Mouse (Mus musculus) CH12.LX (cell line): Measurements from ENCODE around the gene Spryd3. TPM values are rescaled to one million over a fixed set of nuclear protein-coding genes. Genes with fewer than 3 reads are reported as not detected.

Source experiments
- DNase-seq: peaks from one replicate; pipeline ENCODE4 v3.0.0-alpha.2; 2013; ENCODE audit errors: extremely low read depth
- H3K27ac ChIP-seq: 2 replicates; pipeline ENCODE4 v1.5.1; 2012; ENCODE audit warnings: low read depth, mild to moderate bottlenecking, control low read depth, moderate library complexity; ENCODE audit not compliant: insufficient read depth
- H3K27me3 ChIP-seq: replicated peaks from 2 replicates; pipeline ENCODE3; 2012; ENCODE audit warnings: inconsistent platforms
- H3K36me3 ChIP-seq, 2 experiments: replicated peaks in 1 of 2; 2 replicates each; pipeline versions ENCODE3 to v1.6.1; 2012; ENCODE audit warnings: inconsistent platforms in 1 of 2, low read length in 1 of 2, mild to moderate bottlenecking in 1 of 2, mixed read lengths in 1 of 2, moderate library complexity in 1 of 2; ENCODE audit not compliant: control insufficient read depth in 1 of 2, insufficient read depth in 1 of 2
- H3K4me1 ChIP-seq, 2 experiments: 2 replicates each; pipeline ENCODE4 v1.6.1; 2012; ENCODE audit warnings: inconsistent platforms in 1 of 2, moderate library complexity in 1 of 2; ENCODE audit not compliant: insufficient read depth in 2 of 2, control insufficient read depth in 1 of 2
- H3K4me2 ChIP-seq: 2 replicates; pipeline ENCODE4 v1.6.1; 2012; ENCODE audit warnings: low read depth, mild to moderate bottlenecking, control low read depth; ENCODE audit not compliant: poor library complexity, insufficient read depth, severe bottlenecking
- H3K4me3 ChIP-seq, 3 experiments: fragments of 150-350 bp in 1 of 3; sonication (generic) in 1 of 3; replicated peaks in 1 of 3; 2 replicates each; pipeline versions ENCODE3 to v1.5.1; 2011 to 2012; ENCODE audit warnings: low read depth in 2 of 3, low read length in 2 of 3, mild to moderate bottlenecking in 2 of 3, moderate library complexity in 2 of 3, control low read depth in 1 of 3, improper control_type of control experiment in 1 of 3, inconsistent platforms in 1 of 3, mixed read lengths in 1 of 3; ENCODE audit not compliant: poor library complexity in 1 of 3
- H3K79me2 ChIP-seq: replicated peaks from 2 replicates; pipeline ENCODE4 v1.6.1; 2012; ENCODE audit warnings: mild to moderate bottlenecking, moderate library complexity; ENCODE audit not compliant: control insufficient read depth, poor library complexity, insufficient read depth, severe bottlenecking; ENCODE audit errors: extremely low read depth
- H3K9ac ChIP-seq: 2 replicates; pipeline ENCODE4 v1.6.1; 2012; ENCODE audit warnings: low read depth, mild to moderate bottlenecking, control low read depth, moderate library complexity; ENCODE audit not compliant: insufficient read depth
- H3K9me3 ChIP-seq: replicated peaks from 2 replicates; pipeline ENCODE3; 2012; ENCODE audit warnings: low read length, inconsistent platforms, mixed read lengths
- BHLHE40 ChIP-seq: IDR thresholded peaks from 2 replicates; pipeline ENCODE4 v1.6.1; 2011; ENCODE audit warnings: mild to moderate bottlenecking, low read depth, low read length, improper control_type of control experiment
- CHD1 ChIP-seq: IDR thresholded peaks from 2 replicates; pipeline ENCODE4 v1.6.1; 2012; ENCODE audit warnings: low read depth, low read length, improper control_type of control experiment, inconsistent platforms
- CHD2 ChIP-seq: IDR thresholded peaks from 2 replicates; pipeline ENCODE4 v1.6.1; 2011; ENCODE audit warnings: low read length, improper control_type of control experiment
- ELF1 ChIP-seq: IDR thresholded peaks from 2 replicates; pipeline ENCODE4 v1.6.1; 2014; ENCODE audit warnings: low read depth, mild to moderate bottlenecking, inconsistent platforms, low read length, improper control_type of control experiment
- EP300 ChIP-seq: IDR thresholded peaks from 2 replicates; pipeline ENCODE4 v1.6.1; 2011; ENCODE audit warnings: low read length, improper control_type of control experiment
- ETS1 ChIP-seq: conservative IDR thresholded peaks from 2 replicates; pipeline ENCODE4 v1.6.1; 2012; ENCODE audit warnings: low read depth, mild to moderate bottlenecking, inconsistent platforms, low read length, improper control_type of control experiment, moderate library complexity
- GABPA ChIP-seq: IDR thresholded peaks from 2 replicates; pipeline ENCODE4 v1.6.1; 2012; ENCODE audit warnings: low read depth, low read length, improper control_type of control experiment, inconsistent platforms; ENCODE audit not compliant: insufficient replicate concordance
- IRF4 ChIP-seq: IDR thresholded peaks from 2 replicates; pipeline ENCODE4 v1.6.1; 2014; ENCODE audit warnings: low read depth, mild to moderate bottlenecking, inconsistent platforms, low read length, improper control_type of control experiment
- JUN ChIP-seq: IDR thresholded peaks from 2 replicates; pipeline ENCODE4 v1.6.1; 2011; ENCODE audit warnings: low read depth, mild to moderate bottlenecking, low read length, improper control_type of control experiment, moderate library complexity; ENCODE audit not compliant: insufficient read depth
- JUND ChIP-seq: conservative IDR thresholded peaks from 2 replicates; pipeline ENCODE4 v1.6.1; 2011; ENCODE audit warnings: low read depth, low read length, improper control_type of control experiment
- KAT2A ChIP-seq: IDR thresholded peaks from 2 replicates; pipeline ENCODE4 v1.6.1; 2012; ENCODE audit warnings: low read length, improper control_type of control experiment, inconsistent platforms; ENCODE audit not compliant: insufficient replicate concordance
- MAZ ChIP-seq: IDR thresholded peaks from 2 replicates; pipeline ENCODE4 v1.6.1; 2012; ENCODE audit warnings: low read depth, mild to moderate bottlenecking, inconsistent platforms, low read length, improper control_type of control experiment, moderate library complexity
- MEF2A ChIP-seq: IDR thresholded peaks from 2 replicates; pipeline ENCODE4 v1.6.1; 2014; ENCODE audit warnings: low read depth, mild to moderate bottlenecking, inconsistent platforms, low read length, improper control_type of control experiment, borderline replicate concordance
- MXI1 ChIP-seq: IDR thresholded peaks from 2 replicates; pipeline ENCODE4 v1.6.1; 2011; ENCODE audit warnings: mild to moderate bottlenecking, low read depth, low read length, improper control_type of control experiment
- MYC ChIP-seq: IDR thresholded peaks from 2 replicates; pipeline ENCODE4 v1.6.1; 2011; ENCODE audit warnings: low read depth, mild to moderate bottlenecking, improper control_type of control experiment, low read length
- NRF1 ChIP-seq: IDR thresholded peaks from 2 replicates; pipeline ENCODE4 v1.6.1; 2014; ENCODE audit warnings: low read depth, mild to moderate bottlenecking, inconsistent platforms, low read length, improper control_type of control experiment, moderate library complexity
- SIN3A ChIP-seq: IDR thresholded peaks from 2 replicates; pipeline ENCODE4 v1.6.1; 2012; ENCODE audit warnings: low read length, improper control_type of control experiment, inconsistent platforms
- TBP ChIP-seq: conservative IDR thresholded peaks from 2 replicates; pipeline ENCODE4 v1.6.1; 2011; ENCODE audit warnings: low read depth, low read length, improper control_type of control experiment
- TCF12 ChIP-seq: IDR thresholded peaks from 2 replicates; pipeline ENCODE4 v1.6.1; 2014; ENCODE audit warnings: low read depth, mild to moderate bottlenecking, inconsistent platforms, low read length, improper control_type of control experiment
- UBTF ChIP-seq: IDR thresholded peaks from 2 replicates; pipeline ENCODE4 v1.6.1; 2012; ENCODE audit warnings: low read depth, mild to moderate bottlenecking, inconsistent platforms, low read length, improper control_type of control experiment, moderate library complexity
- USF1 ChIP-seq: IDR thresholded peaks from 2 replicates; pipeline ENCODE4 v1.6.1; 2014; ENCODE audit warnings: low read depth, mild to moderate bottlenecking, inconsistent platforms, low read length, improper control_type of control experiment
- USF2 ChIP-seq: conservative IDR thresholded peaks from 2 replicates; pipeline ENCODE4 v1.6.1; 2011; ENCODE audit warnings: low read depth, low read length, improper control_type of control experiment
- ZC3H11A ChIP-seq: IDR thresholded peaks from 2 replicates; pipeline ENCODE4 v1.6.1; 2012; ENCODE audit warnings: low read depth, mild to moderate bottlenecking, inconsistent platforms, low read length, improper control_type of control experiment
- ZKSCAN1 ChIP-seq: IDR thresholded peaks from 2 replicates; pipeline ENCODE4 v1.6.1; 2012; ENCODE audit warnings: low read depth, inconsistent platforms, low read length, improper control_type of control experiment, borderline replicate concordance
- ZNF384 ChIP-seq: IDR thresholded peaks from 2 replicates; pipeline ENCODE4 v1.6.1; 2012; ENCODE audit warnings: low read depth, low read length, improper control_type of control experiment, inconsistent platforms
- dilution Hi-C: fragments of 300-500 bp; cut with MboI; formaldehyde crosslinking; loops from 2 replicates; pipeline ENCODE4 v1.14.3; 2020; ENCODE audit warnings: low sequenced_read_pairs; ENCODE audit not compliant: extremely low pct_unique_long_range_greater_than_20kb, extremely low pct_ligation_motif_present
- in situ Hi-C: fragments of 300-500 bp; cut with MboI; formaldehyde crosslinking; loops from 3 replicates; pipeline ENCODE4 v1.14.3; 2019; ENCODE audit warnings: low sequenced_read_pairs, low pct_ligation_motif_present, low pct_unique_long_range_greater_than_20kb, mixed read lengths
- polyA plus RNA-seq: library from polyadenylated mRNA; unstranded; fragments of >175 nt; gene quantifications from 2 replicates; pipeline ENCODE4 v1.2.1, GENCODE M21; 2012; ENCODE audit warnings: low read depth; ENCODE audit not compliant: insufficient read length
- total RNA-seq, 2 experiments: library from RNA; depleted of rRNA; stranded (reverse); fragments of 300-350 nt in 1 of 2; fragments of >200 nt in 1 of 2; gene quantifications; 2 replicates each; pipeline ENCODE4 v1.2.3; 2012 to 2014

Spryd3 gene
- total and polyA plus RNA-seq, 3 experiments: 21.5 to 25.7 (median 21.6) TPM

- peak; percentile 69 for DNase-seq
- Histone ChIP-seq H3K4me2 (peak overlapping the region; percentile 29; the same call in 1 of the 2 replicates), H3K79me2 (peaks cover 21% of the 10 kb centered on the region), H3K27me3 (no peaks in the 10 kb centered on the region), H3K4me1 (peaks cover 12 to 77% of the 10 kb centered on the region in 2 experiments), H3K27ac (peak overlapping the region; percentile 83), H3K36me3 (peaks cover 90 to 100% of the 10 kb centered on the region in 2 experiments), H3K9me3 (no peaks in the 10 kb centered on the region), H3K4me3 (no peak overlapping the region)
- in situ Hi-C loops: no loop called here
- dilution Hi-C loops: no loop called here
- TF ChIP-seq ETS1 (peak; percentile 81), SIN3A (peak; percentile 70; the same call in 1 of the 2 replicates), JUND (peak; percentile 78), EP300 (peak; percentile 86), MXI1 (peak; percentile 55; the same call in 1 of the 2 replicates), JUN (peak; percentile 79), BHLHE40 (peak; percentile 56), IRF4 (peak; percentile 66; the same call in 1 of the 2 replicates), ELF1 (peak; percentile 55; the same call in 1 of the 2 replicates), ZNF384 (no peak), MEF2A (no peak), MYC (peak; percentile 43; the same call in 1 of the 2 replicates), TCF12 (peak; percentile 78), USF1 (peak; percentile 4; the same call in 1 of the 2 replicates), ZC3H11A (no peak)
- TF ChIP-seq, all 38 proteins: peak for 12
- no peak overlapping the region for H3K9ac ChIP-seq
Observed at GRCm38 (mm10) chr15:102091063-102091679, 44.9 kb downstream of the Spryd3 start.

- dilution Hi-C loops: no loop called here
- H3K79me2 ChIP-seq: peaks cover 28% of the 10 kb centered on the region
- H3K27me3 ChIP-seq: no peaks in the 10 kb centered on the region
- H3K9ac ChIP-seq: no peak overlapping the region
- no peaks in the 10 kb centered on the region for H3K9me3 ChIP-seq
- in situ Hi-C loops: no loop called here
- 0 out of 2 replicates have a peak overlapping the region, but pooled peaks have one; percentile 29 for H3K27ac ChIP-seq
- no peak for TF ChIP-seq KAT2A
- no peak for TF ChIP-seq TCF12
- TF ChIP-seq NRF1: no peak
- TF ChIP-seq MAZ: no peak
- TF ChIP-seq SIN3A: no peak
- TF ChIP-seq CHD2: no peak
- TF ChIP-seq GABPA: no peak
- TF ChIP-seq TBP: no peak
- TF ChIP-seq MEF2A: no peak
- no peak for TF ChIP-seq ETS1
- no peak for TF ChIP-seq CHD1
- TF ChIP-seq IRF4: no peak
- no peak for TF ChIP-seq UBTF
- TF ChIP-seq ZKSCAN1: no peak
- no peak for TF ChIP-seq EP300
- no peak for TF ChIP-seq USF2
- TF ChIP-seq, all 38 proteins: peak for 0
- DNase-seq: no peak
- Histone ChIP-seq H3K36me3 (peaks cover 89 to 100% of the 10 kb centered on the region in 2 experiments), H3K4me3 (no peak overlapping the region), H3K4me1 (peaks cover 12 to 73% of the 10 kb centered on the region in 2 experiments), H3K4me2 (no peak overlapping the region)
Observed at GRCm38 (mm10) chr15:102089914-102090585, 46.0 kb downstream of the Spryd3 start.
